Mouse (Mus musculus): Measurements from ENCODE around the gene Rassf10. TPM values are rescaled to one million over a fixed set of nuclear protein-coding genes. Genes with fewer than 3 reads are reported as not detected.

Rassf10 gene
- total RNA-seq, 2 experiments from 2014 or later, result 2.6 to 3.1 TPM

DNA sequence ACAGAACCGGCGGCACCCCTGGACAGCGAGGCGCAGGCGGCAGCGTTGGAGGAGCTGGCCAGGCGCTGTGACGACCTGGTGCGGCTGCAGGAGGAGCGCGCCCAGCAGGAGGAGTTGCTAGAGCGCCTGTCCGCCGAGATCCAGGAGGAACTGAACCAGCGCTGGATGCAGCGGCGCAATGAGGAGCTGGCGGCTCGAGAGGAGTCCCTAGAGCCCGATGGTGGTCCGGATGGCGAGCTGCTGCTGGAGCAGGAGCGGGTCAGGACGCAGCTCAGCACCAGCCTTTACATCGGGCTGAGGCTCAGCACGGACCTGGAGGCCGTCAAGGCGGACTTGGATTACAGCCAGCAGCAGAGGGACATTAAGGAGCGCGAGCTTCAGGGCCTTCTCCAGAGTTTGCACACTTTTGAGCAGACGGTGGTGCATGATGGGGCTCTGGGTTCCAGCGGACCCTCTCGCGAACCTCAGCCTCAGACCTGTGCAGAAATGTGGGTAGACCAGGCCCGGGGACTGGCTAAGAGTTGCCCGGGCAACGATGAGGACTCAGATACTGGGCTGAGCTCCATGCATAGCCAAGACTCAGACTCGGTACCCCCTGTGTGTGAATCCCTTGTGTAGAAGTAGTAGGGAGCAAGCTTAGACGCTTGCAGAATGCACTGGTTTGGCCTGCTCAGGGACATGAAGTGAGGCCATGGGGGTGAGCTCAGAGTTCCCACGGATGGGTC lies 1.5 kb downstream of the Rassf10 start:
- intact Hi-C loops (cut with DNase I), result no loop called here
- DNase-seq (ENCODE audit: low spot score in 2 of 2), result no peak

DNA sequence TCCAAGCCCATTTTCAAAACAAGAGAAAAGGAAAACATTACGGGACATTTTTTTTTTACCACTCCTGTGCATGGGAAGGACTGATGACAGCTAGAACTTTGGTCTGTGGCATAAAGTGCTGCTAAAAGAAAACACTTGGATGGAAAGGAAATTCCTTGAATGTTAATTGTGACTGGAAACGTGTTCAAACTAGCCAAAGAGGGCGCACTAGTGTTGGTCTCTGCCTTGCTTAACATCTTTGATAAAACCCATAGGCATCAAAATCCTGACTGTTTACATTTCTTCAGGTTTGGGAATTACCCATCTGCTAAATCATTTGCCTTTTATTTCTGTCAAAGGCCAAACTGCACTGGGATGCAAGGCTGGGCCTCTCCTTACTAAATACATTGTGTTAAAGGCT lies 2.2 kb downstream of the Rassf10 start:
- DNase-seq (ENCODE audit: low spot score in 2 of 2), result no peak
- intact Hi-C loops (cut with DNase I), result no loop called here

DNA sequence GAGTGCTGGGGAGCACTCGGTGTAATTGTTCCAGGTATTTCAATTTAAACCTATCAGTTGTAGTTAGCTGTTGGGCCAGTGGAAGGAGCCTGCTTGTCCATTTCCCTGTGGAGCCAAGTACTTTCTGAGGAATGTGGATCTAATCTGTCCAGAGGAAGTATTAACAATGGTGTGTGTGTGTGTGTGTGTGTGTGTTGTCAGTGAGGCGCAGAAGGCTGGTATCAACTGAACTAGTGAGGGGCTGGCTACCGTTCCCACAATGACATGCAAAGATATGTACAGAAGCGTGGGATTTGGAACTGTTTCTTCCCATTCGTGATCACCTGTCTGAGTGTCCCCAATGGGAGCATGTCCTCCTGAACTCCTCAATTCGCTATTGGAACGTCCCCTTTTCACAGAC lies 3.2 kb downstream of the Rassf10 start:
- intact Hi-C loops (cut with DNase I), result no loop called here
- no peak for DNase-seq (ENCODE audit: low spot score in 2 of 2)

DNA sequence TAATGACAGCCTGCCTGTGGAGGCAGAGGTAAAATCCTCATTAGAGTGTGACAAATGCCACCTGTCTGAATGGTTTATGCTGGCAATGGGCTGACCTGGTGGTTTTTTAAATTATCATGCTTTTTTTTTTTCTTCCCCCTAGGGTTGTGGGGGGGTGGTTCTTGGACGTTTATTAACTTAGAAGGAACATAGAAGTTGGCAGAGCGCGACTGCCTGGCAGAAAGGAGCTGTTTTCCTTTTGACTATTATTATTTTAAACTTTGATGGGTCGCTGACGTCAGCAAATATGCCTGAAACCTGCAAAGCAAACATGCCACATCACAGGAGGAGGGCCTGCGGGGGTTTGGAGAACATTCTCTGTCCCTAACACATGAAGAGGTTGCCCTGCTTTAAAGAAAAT lies 3.9 kb downstream of the Rassf10 start:
- no peak for DNase-seq (ENCODE audit: low spot score in 2 of 2)
- intact Hi-C loops (cut with DNase I), result no loop called here

DNA sequence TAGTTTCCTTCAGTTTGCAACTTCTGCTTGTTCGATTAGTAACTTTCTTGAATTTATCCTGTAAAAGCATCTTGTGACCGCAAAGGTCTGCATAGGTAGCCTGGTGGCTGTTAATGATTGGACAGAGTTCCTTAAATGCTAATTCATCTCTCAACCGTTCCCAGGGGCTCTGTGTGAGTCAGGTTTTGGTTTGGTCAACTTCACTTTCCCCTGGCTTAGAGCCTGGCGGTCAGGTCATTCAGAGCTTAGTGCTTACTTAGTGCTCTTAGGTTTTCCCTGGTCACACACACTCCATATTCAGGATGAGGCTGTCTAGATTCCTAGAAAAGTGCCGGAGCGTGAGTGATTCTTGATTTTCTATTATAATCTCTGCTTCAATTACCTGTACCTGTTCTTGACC lies 12.6 kb downstream of the Rassf10 start:
- no peak for DNase-seq (ENCODE audit: low spot score in 2 of 2)
- intact Hi-C loops (cut with DNase I), result no loop called here

DNA sequence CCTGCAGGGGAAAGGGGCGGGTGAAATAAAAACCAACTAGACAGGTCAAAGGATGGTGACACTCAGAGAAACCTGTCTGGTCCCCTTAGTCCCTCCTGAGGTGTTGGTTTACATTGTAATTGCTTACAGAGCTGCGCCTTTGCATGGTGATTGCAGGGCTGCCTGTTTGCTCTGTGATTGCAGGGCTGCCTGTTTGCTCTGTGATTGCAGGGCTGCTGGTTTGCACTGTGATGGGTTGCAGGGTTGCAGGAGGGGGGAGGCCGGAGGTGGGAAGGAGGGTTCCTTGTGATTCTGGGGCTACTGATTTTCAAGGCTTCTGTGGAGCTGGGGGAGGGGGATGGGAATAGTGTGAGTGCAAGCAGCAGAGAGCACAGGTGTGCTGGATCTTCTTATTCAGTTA lies 13.0 kb downstream of the Rassf10 start:
- intact Hi-C loops (cut with DNase I), result no loop called here
- no peak for DNase-seq (ENCODE audit: low spot score in 2 of 2)

DNA sequence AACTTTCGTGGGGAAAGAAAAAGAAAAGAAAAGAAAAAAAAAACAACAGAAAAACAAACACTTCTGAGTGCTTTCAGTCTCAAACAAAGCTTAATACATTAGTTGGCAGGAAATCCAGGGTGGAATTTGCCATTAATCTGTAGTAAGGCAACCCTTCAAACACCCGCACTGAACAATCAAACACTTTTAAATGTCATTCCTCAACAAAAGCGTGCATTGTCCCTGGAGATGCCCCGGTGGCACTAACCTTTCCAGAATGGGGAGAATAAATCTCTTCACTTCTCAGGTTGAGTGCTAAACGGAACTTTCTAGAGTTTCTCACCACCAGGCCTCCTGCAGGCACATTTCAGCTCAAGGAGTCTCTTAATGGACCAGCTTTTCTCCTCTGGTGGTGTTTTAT lies 29.6 kb downstream of the Rassf10 start:
- intact Hi-C loops (cut with DNase I), result no loop called here
- no peak for DNase-seq (ENCODE audit: low spot score in 2 of 2)

DNA sequence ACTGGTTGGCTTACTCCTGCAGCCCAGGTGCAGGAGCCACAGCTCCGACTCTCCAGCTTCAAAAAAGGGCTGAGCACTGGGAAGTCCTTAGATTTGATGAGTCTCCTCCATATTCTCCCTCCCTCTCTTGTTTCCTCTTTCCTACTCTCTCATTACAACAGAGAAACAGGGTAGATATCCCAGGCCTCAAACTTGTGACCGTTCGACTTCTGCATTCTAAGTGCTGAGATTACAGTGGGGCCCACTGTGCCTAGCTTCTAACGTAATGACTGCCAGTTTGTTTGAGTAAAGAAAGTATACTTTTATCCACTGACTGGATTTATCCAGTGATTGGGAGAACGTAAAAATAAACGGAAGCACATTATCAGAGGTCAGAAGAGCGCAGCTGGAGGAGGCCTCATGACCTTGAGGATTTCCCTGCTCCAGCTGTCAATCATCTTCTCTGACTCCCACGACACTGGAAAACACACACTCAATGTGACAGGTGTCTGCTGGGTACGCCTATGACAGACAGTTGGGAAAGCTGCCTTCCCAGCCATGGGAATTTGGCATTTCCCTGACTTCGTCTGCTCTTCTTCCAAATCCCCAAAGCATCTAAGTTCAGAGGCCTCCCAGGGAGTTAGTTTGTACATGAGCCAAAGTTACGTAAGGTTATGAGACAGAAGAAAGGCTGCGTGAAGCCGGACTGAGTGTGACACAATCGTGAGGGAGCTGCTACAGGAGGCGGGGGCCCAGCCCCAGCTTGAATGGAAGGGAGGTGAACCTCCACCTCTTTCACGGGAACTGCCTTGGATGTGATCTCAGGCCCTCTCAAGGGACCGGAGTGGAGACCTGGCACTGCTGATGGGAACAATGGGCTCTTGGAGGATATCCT lies 31.2 kb downstream of the Rassf10 start:
- intact Hi-C loops (cut with DNase I), result no loop called here

DNA sequence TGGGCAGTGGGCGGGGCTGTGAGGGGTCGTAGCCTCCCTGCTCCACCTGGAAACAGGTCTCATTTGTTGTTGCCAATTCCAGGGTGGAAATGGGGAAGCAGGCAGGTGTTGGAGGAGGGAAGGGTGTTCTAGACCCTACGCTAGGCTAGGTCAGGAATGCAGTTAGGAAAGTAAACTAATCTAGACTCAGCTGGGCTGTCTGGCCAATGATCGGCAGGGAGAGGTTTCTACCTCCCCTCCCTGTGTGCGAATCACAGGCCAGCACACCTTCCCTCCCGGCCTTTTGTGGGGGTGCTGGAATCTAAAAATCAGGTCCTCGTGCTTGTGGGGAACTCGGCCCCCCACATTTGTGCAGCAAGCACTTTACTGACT lies 31.8 kb downstream of the Rassf10 start:
- intact Hi-C loops (cut with DNase I), result no loop called here
- no peak for DNase-seq (ENCODE audit: low spot score in 2 of 2)

More for the DNA sequence above, 31.2 kb downstream of the Rassf10 start:
- DNase-seq (ENCODE audit: low spot score in 2 of 2), result no peak

DNA sequence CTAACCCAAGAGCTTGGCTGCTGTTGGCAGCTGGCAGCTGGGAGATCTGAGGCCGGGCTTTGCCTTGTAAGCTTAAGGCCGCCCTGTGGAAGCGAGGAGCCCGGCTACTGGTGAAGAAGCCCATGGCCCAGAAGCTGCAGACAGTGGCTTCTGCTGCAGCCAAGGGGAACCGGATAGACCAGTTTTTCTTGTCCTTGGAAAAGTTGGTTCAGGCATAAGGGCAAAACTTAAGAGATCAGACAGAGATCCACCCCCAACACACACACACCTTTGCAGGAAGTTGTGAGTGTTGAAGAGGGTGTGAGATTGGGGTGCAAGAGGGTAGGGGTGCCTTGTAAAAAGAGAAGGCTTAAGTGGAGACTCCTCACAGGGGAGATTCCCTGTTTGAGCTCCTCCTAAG lies 39.2 kb downstream of the Rassf10 start:
- intact Hi-C loops (cut with DNase I), result no loop called here
- no peak for DNase-seq (ENCODE audit: low spot score in 2 of 2)

DNA sequence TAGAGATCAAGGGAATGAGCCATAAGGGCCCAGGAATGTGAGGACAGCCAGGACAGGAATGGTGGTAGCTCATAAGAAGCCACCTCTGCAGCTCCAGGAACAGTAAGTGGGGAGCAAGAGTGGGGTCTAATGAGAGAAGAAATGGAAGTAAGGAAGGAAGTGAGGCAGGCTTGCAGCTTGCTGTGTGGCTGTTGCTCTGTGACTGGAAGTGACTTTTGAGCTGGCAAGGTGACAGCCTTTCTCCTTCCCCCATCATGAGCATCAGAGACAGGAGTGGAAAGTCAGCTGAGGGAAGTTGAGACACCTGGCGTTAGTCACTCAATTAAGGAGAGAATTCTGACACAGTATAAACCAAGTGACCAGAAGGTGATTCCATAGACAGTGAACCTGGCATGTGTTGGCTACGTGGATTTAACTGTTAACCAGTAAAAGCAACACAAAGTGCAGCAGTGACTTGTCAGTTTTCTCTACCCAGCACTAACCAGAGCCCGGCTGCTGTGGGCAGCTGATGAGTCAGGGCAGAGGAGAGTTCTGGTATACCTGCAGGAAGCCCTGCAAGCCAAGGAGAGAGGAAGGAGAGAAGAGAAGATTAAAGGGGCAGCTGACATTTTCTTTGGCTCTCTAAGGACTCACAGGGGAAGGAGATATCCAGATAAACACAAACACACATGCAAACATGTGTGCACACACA lies 49.9 kb downstream of the Rassf10 start:
- no peak for DNase-seq (ENCODE audit: low spot score in 2 of 2)
- intact Hi-C loops (cut with DNase I), result no loop called here

DNA sequence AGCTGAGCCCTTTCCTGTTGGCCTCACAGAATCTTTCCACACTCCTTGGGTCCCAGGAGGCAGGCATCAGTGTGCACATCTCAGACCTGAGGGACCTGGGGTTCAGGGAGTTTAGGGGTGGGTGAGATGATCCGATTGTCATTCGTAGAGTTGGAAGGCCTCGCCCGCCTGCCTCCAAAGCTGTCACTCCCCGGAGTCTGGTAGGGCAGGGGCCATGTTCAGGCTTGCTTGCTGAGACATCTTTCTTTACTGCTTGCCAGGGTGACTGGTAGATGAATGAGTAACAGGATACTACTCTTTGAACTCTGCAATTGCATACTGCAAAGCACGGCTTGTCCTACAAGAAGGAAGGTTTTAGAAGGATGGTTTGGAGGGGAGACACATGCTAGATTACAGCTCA lies 52.0 kb downstream of the Rassf10 start:
- intact Hi-C loops (cut with DNase I), result no loop called here
- DNase-seq (ENCODE audit: low spot score in 2 of 2), result no peak

All from left cerebral cortex, postnatal 14 days (tissue).